Mouse (Mus musculus) left cerebral cortex, adult 2 months (tissue): ENCODE results near the gene Cryge. TPM values are rescaled to one million over a fixed set of nuclear protein-coding genes. Genes with fewer than 3 reads are reported as not detected.

Experiments used
- DNase-seq, 2 experiments: peaks; one replicate each; pipeline ENCODE4 v3.0.0; 2021 to 2022; ENCODE audit warnings: low spot score in 2 of 2, mixed read lengths in 1 of 2; ENCODE audit errors: extremely low spot score in 1 of 2
- H3K27ac ChIP-seq: fragments of 200-600 bp; 2 replicates; pipeline ENCODE4 v1.8.1; 2022
- H3K4me3 ChIP-seq: fragments of 200-600 bp; 2 replicates; pipeline ENCODE4 v1.8.1; 2022
- CTCF ChIP-seq: fragments of 200-600 bp; IDR thresholded peaks from 2 replicates; pipeline ENCODE4 v1.8.1; 2022; ENCODE audit warnings: antibody characterized with exemption, mild to moderate bottlenecking, moderate library complexity
- intact Hi-C: fragments of 180-260 bp; cut with DNase I; formaldehyde crosslinking; loops from one replicate; pipeline ENCODE4 v1.15.1; 2025
- total RNA-seq, 2 experiments: library from RNA; stranded (reverse); gene quantifications; 2 replicates each; pipeline ENCODE4 v1.2.3; 2021

The Cryge gene
- total RNA-seq, 2 experiments from 2014 or later = not detected

GRCm38 (mm10) chr1:65051696-65052095 is 747 bp upstream of the Cryge start:
- DNase-seq = no peak
- H3K4me3 ChIP-seq = no peak overlapping the region
- H3K27ac ChIP-seq = no peak overlapping the region
- intact Hi-C loops = no loop called here
- TF ChIP-seq CTCF = no peak

- DNase-seq = peak; percentile 16 to 20
- Histone ChIP-seq H3K27ac (no peak overlapping the region), H3K4me3 (no peak overlapping the region)
- intact Hi-C loops = no loop called here
- no peak for TF ChIP-seq CTCF
Measured at GRCm38 (mm10) chr1:65048781-65049180, 2.2 kb downstream of the Cryge start.

- intact Hi-C loops = loop anchor here (2.0 kb wide), 2 partner anchors 28 to 132 kb away; no protein-coding TSS in a partner anchor
- TF ChIP-seq CTCF = peak; percentile 80
- peak in 1 of 2 experiments; percentile 22 for DNase-seq
- Histone ChIP-seq H3K27ac (no peak overlapping the region), H3K4me3 (no peak overlapping the region)
Measured at GRCm38 (mm10) chr1:65046401-65047109, 4.4 kb downstream of the Cryge start.

GRCm38 (mm10) chr1:65043433-65043832 is 7.5 kb downstream of the Cryge start:
- no peak for TF ChIP-seq CTCF
- intact Hi-C loops = no loop called here

GRCm38 (mm10) chr1:65041837-65042236 is 9.1 kb downstream of the Cryge start:
- Histone ChIP-seq H3K27ac (no peak overlapping the region), H3K4me3 (no peak overlapping the region)
- TF ChIP-seq CTCF = no peak
- DNase-seq = no peak
- intact Hi-C loops = no loop called here

More at GRCm38 (mm10) chr1:65043433-65043832, 7.5 kb downstream of the Cryge start:
- DNase-seq = no peak
- Histone ChIP-seq H3K27ac (no peak overlapping the region), H3K4me3 (no peak overlapping the region)

GRCm38 (mm10) chr1:65040806-65041205 is 10.1 kb downstream of the Cryge start:
- no peak for DNase-seq
- Histone ChIP-seq H3K4me3 (no peak overlapping the region), H3K27ac (no peak overlapping the region)
- intact Hi-C loops = no loop called here
- no peak for TF ChIP-seq CTCF

GRCm38 (mm10) chr1:65039679-65040078 is 11.3 kb downstream of the Cryge start:
- DNase-seq = no peak
- no peak for TF ChIP-seq CTCF
- Histone ChIP-seq H3K4me3 (no peak overlapping the region), H3K27ac (no peak overlapping the region)
- intact Hi-C loops = no loop called here

- DNase-seq = no peak
- no peak for TF ChIP-seq CTCF
- Histone ChIP-seq H3K4me3 (no peak overlapping the region), H3K27ac (no peak overlapping the region)
- intact Hi-C loops = no loop called here
Measured at GRCm38 (mm10) chr1:65037542-65037941, 13.4 kb downstream of the Cryge start.

GRCm38 (mm10) chr1:65035513-65035912 is 15.4 kb downstream of the Cryge start:
- no peak overlapping the region for H3K27ac ChIP-seq
- intact Hi-C loops = no loop called here
- no peak for TF ChIP-seq CTCF
- DNase-seq = no peak
- no peak overlapping the region for H3K4me3 ChIP-seq

- intact Hi-C loops = no loop called here
- H3K4me3 ChIP-seq = no peak within 1 kb of the TSS
- no peak for DNase-seq
- no peak for TF ChIP-seq CTCF
- H3K27ac ChIP-seq = no peak within 1 kb of the TSS
Measured at GRCm38 (mm10) chr1:65032641-65033040, 18.3 kb downstream of the Cryge start, which contains the start of gene Akr1cl. Gene Akr1cl, minus strand, starts transcription at chr1:65032759.

- no peak for DNase-seq
- H3K4me3 ChIP-seq = no peak overlapping the region
- no peak overlapping the region for H3K27ac ChIP-seq
- intact Hi-C loops = no loop called here
- TF ChIP-seq CTCF = no peak
Measured at GRCm38 (mm10) chr1:65028206-65028605, 22.7 kb downstream of the Cryge start.

- intact Hi-C loops = loop anchor here (5.0 kb wide), 1 partner anchor 1355 kb away; no protein-coding TSS in a partner anchor
- DNase-seq = no peak
- no peak for TF ChIP-seq CTCF
- H3K4me3 ChIP-seq = no peak overlapping the region
- H3K27ac ChIP-seq = no peak overlapping the region
Measured at GRCm38 (mm10) chr1:65012726-65013125, 38.2 kb downstream of the Cryge start.

- TF ChIP-seq CTCF = peak; percentile 87
- H3K27ac ChIP-seq = no peak overlapping the region
- H3K4me3 ChIP-seq = no peak overlapping the region
- intact Hi-C loops = loop anchor here (2.0 to 5.0 kb wide), 2 partner anchors 293 to 1353 kb away; no protein-coding TSS in a partner anchor
- DNase-seq = peak; percentile 39 to 43
Measured at GRCm38 (mm10) chr1:65010153-65010552, 40.8 kb downstream of the Cryge start.
